Mouse (Mus musculus) hindbrain, embryonic 15.5 days (tissue): ENCODE results near the gene Chd9. TPM values are rescaled to one million over a fixed set of nuclear protein-coding genes. Genes with fewer than 3 reads are reported as not detected.

Experiments
- ATAC-seq: fragments of 200-750 bp; cut with Nextera tagmentation; 2 replicates; pipeline ENCODE4 v1.8.0; 2017; ENCODE audit warnings: low read depth, moderate number of reproducible peaks, moderate TSS enrichment; ENCODE audit not compliant: low FRiP score
- H3K27ac ChIP-seq: fragments of 300-500 bp; sonication (generic); replicated peaks from 2 replicates; pipeline ENCODE4 v1.5.1; 2015; ENCODE audit warnings: mild to moderate bottlenecking, inconsistent platforms
- H3K27me3 ChIP-seq: fragments of 300-500 bp; sonication (generic); 2 replicates; pipeline ENCODE4 v1.6.1; 2015; ENCODE audit warnings: control low read depth, inconsistent platforms
- H3K36me3 ChIP-seq: fragments of 300-500 bp; sonication (generic); 2 replicates; pipeline ENCODE4 v1.6.1; 2015; ENCODE audit warnings: control low read depth, inconsistent platforms
- H3K4me1 ChIP-seq: fragments of 300-500 bp; sonication (generic); replicated peaks from 2 replicates; pipeline ENCODE4 v1.6.1; 2015; ENCODE audit warnings: control low read depth, inconsistent platforms
- H3K4me2 ChIP-seq: fragments of 300-500 bp; sonication (generic); 2 replicates; pipeline ENCODE4 v1.6.1; 2015; ENCODE audit warnings: moderate library complexity, mild to moderate bottlenecking, inconsistent platforms
- H3K4me3 ChIP-seq: fragments of 300-500 bp; sonication (generic); 2 replicates; pipeline ENCODE4 v1.5.1; 2015; ENCODE audit warnings: mild to moderate bottlenecking, inconsistent platforms
- H3K9ac ChIP-seq: fragments of 300-500 bp; sonication (generic); 2 replicates; pipeline ENCODE4 v1.6.1; 2015; ENCODE audit warnings: inconsistent platforms
- H3K9me3 ChIP-seq: fragments of 300-500 bp; sonication (generic); 2 replicates; pipeline ENCODE4 v1.6.1; 2016; ENCODE audit warnings: control low read depth, inconsistent platforms
- WGBS: fragments of 180-500 bp; shearing (Covaris S2); methylation state at CpG from one replicate; pipeline ENCODE4 v1.1.7; 2015; 5-methylcytosine and 5-hydroxymethylcytosine counted together
- polyA plus RNA-seq: library from polyadenylated mRNA; unstranded; fragments of >200 nt; fragmentation: Nextera tagmentation; extraction: Ambion mirVana; gene quantifications from 2 replicates; pipeline ENCODE4 v1.2.1, GENCODE M21; 2015

Chd9 gene
- polyA plus RNA-seq, 1 experiment from 2014 or later, result 100 TPM

DNA sequence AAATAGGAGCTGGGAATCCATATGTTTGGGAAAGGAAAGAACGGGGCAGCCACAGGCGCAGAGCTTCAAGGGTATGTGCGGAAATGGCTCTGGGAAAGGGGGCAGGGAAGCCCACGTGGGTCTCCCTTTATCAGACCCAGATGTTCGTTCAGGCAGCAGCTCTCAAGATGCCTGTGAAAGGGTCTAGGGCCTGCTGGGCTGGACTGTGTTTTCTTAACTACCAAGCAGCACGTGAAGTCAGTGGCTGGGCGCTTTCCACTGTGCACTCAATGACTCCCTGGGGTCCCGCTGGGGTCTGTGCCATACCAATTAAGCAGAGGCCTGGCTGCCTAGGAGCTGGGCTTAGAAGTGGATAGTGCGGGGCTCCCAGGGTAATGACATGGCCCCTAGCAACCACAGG, 33.9 kb downstream of the Chd9 start:
- Histone ChIP-seq H3K4me1 (peaks cover 18% of the 10 kb centered on the region), H3K9me3 (no peaks in the 10 kb centered on the region), H3K36me3 (no peaks in the 10 kb centered on the region), H3K4me2 (peak overlapping the region; percentile 9), H3K27ac (peak overlapping the region; percentile 70), H3K9ac (no peak overlapping the region), H3K27me3 (no peaks in the 10 kb centered on the region), H3K4me3 (no peak overlapping the region)
- 6% methylated on average over 9 of the region's 9 CpGs for WGBS
- ATAC-seq, result peak; percentile 92

DNA sequence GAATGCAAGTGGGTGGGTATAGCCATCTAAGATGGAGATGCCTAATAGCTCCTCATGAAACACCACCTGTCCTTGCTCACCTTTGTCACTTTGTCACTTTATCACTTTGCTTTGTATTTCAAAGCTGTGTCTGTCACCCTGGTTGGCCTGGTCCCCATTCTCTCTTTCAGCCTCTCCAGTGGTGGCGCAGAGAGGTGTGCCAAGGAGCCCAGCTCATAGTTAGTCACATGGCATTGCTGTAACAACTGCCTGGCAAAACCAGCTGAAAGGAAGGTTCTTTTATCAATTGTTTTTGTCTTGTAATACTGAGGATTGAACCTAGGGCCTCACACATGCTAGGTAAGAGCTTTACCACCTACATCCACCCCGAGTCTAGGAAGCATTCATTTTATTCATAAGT, 38.9 kb downstream of the Chd9 start:
- H3K27me3 ChIP-seq, result no peaks in the 10 kb centered on the region
- no peak overlapping the region for H3K27ac ChIP-seq
- no peak overlapping the region for H3K9ac ChIP-seq
- H3K36me3 ChIP-seq, result no peaks in the 10 kb centered on the region
- H3K4me2 ChIP-seq, result no peak overlapping the region
- 96% methylated on average over 2 of the region's 2 CpGs for WGBS
- peaks cover 51% of the 10 kb centered on the region for H3K4me1 ChIP-seq
- no peak for ATAC-seq
- no peak overlapping the region for H3K4me3 ChIP-seq
- no peaks in the 10 kb centered on the region for H3K9me3 ChIP-seq

DNA sequence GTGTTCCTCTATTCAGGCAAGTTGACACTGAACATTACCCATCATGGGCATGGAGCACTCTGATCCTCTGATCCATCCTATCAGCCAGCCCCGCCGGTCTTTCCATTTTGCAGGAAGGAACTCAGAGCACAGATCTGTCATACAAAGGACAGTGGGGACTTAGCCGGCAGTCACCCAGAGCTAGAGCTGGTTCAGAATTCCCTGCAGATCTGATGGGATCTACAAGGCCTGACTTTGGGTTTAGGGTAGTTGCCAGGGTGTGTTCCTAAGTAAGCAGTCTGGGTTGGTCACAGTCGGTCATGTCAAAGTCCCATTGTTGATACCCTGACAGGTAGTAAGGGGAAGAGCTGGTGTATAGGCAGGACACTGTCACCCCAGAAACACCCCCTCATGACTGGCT, 39.8 kb downstream of the Chd9 start:
- Histone ChIP-seq H3K27me3 (no peaks in the 10 kb centered on the region), H3K4me3 (no peak overlapping the region), H3K4me2 (no peak overlapping the region), H3K4me1 (peaks cover 43% of the 10 kb centered on the region), H3K36me3 (no peaks in the 10 kb centered on the region), H3K9ac (no peak overlapping the region), H3K27ac (no peak overlapping the region), H3K9me3 (no peaks in the 10 kb centered on the region)
- 79% methylated on average over 4 of the region's 4 CpGs for WGBS
- ATAC-seq, result no peak

DNA sequence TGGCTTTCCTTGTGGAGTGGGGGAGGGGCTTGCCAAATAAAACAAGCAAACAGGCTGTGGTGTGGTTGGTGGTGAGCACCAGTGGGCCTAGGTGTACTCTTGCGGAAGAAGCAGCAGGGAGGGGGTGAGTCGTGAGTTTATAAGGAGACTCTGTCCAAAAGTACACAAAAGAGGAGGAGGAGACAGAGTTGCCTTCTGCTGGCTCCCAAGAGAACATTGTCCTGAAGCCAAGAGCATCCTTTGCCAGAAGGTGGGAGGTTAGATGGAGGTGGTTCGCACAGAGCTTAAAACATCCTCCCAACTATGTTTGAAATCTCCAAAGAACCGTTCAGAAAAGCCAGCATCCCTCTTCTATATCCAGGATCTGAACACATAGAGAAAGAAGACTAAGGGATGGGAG, 40.2 kb downstream of the Chd9 start:
- 69% methylated on average over 4 of the region's 4 CpGs for WGBS
- peaks cover 43% of the 10 kb centered on the region for H3K4me1 ChIP-seq

GRCm38 (mm10) chr8:90869071-90869919, 41.1 kb downstream of the Chd9 start:
- Histone ChIP-seq H3K9ac (no peak overlapping the region), H3K4me1 (peaks cover 43% of the 10 kb centered on the region), H3K27ac (peak overlapping the region; percentile 86), H3K27me3 (no peaks in the 10 kb centered on the region), H3K4me3 (peak overlapping the region; percentile 18; the same call in 1 of the 2 replicates), H3K4me2 (peak overlapping the region; percentile 51), H3K9me3 (no peaks in the 10 kb centered on the region), H3K36me3 (no peaks in the 10 kb centered on the region)
- ATAC-seq, result peak; percentile 81
- 24% methylated on average over 18 of the region's 18 CpGs for WGBS

More for the DNA sequence above, 40.2 kb downstream of the Chd9 start:
- H3K27me3 ChIP-seq, result no peaks in the 10 kb centered on the region
- ATAC-seq, result no peak
- H3K4me3 ChIP-seq, result no peak overlapping the region
- H3K9ac ChIP-seq, result no peak overlapping the region
- no peaks in the 10 kb centered on the region for H3K9me3 ChIP-seq
- no peak overlapping the region for H3K4me2 ChIP-seq
- no peaks in the 10 kb centered on the region for H3K36me3 ChIP-seq
- H3K27ac ChIP-seq, result peak overlapping the region; percentile 86

GRCm38 (mm10) chr8:90869920-90870777, 42.0 kb downstream of the Chd9 start:
- peaks cover 43% of the 10 kb centered on the region for H3K4me1 ChIP-seq
- 2% methylated on average over 21 of the region's 22 CpGs for WGBS
- H3K9ac ChIP-seq, result no peak overlapping the region
- H3K27me3 ChIP-seq, result no peaks in the 10 kb centered on the region
- peak overlapping the region; percentile 51 for H3K4me2 ChIP-seq
- peak overlapping the region; percentile 86 for H3K27ac ChIP-seq
- ATAC-seq, result peak; percentile 84
- H3K9me3 ChIP-seq, result no peaks in the 10 kb centered on the region
- peak overlapping the region; percentile 18 for H3K4me3 ChIP-seq
- H3K36me3 ChIP-seq, result no peaks in the 10 kb centered on the region

DNA sequence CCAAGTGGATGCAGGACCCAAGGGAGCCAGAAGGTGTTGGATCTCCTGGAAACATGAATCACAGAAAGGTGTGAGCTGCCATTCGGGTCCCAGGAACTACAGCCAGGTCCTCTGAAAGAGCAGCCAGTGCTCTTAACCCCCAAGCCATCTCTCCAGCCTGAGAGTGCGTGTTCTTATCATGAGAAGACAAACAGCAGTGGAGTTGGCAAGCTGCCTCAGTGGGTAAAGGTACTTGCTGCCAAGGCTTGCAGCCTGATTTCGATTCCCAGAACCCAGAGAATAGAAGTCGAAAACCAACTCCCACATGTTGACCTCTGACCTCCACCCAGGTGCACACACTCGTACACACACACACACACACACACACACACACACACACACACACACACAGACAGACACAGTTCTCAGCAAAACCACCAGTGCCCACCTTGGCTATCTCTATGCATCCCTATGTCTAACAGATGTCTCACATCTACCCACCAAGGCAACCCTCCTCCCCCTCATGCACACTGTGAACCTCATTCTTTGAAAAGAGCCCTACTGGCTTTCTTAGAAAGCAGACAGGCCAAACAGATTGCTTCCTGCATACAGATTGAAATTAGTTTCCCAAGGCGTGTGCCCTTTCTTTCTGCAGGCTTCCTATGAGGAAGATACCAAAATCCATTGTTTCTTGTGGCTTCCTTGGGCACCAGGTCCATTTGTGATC, 43.4 kb downstream of the Chd9 start:
- no peaks in the 10 kb centered on the region for H3K27me3 ChIP-seq
- no peaks in the 10 kb centered on the region for H3K9me3 ChIP-seq
- no peak overlapping the region for H3K4me2 ChIP-seq
- no peak overlapping the region for H3K4me3 ChIP-seq
- ATAC-seq, result no peak
- H3K36me3 ChIP-seq, result no peaks in the 10 kb centered on the region
- H3K9ac ChIP-seq, result no peak overlapping the region
- peak overlapping the region; percentile 86 for H3K27ac ChIP-seq
- H3K4me1 ChIP-seq, result peaks cover 54% of the 10 kb centered on the region
- 47% methylated on average over 6 of the region's 6 CpGs for WGBS

DNA sequence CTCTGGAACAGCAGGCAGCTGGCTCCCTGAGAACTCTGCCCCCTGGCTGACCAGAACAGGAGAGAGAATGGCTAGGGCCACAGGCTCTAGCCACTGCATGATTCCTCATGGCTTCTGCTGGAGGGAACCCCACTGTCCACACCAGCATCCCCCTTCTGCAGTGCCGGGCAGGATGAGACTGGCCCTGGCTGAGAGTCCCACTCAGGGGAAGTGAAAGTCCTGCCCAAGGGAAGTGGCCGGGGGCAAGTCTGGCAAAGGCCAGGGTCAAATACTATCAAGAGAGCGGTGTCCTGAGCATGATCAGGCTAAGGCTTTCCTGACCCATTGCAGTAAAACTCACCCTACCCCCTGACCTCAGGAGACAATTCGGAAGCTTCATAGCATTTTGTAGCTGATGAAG, 44.9 kb downstream of the Chd9 start:
- peaks cover 62% of the 10 kb centered on the region for H3K4me1 ChIP-seq
- H3K4me2 ChIP-seq, result no peak overlapping the region
- H3K36me3 ChIP-seq, result no peaks in the 10 kb centered on the region
- H3K27ac ChIP-seq, result no peak overlapping the region
- H3K27me3 ChIP-seq, result no peaks in the 10 kb centered on the region
- 82% methylated on average over 4 of the region's 4 CpGs for WGBS
- no peak for ATAC-seq
- no peak overlapping the region for H3K9ac ChIP-seq
- no peak overlapping the region for H3K4me3 ChIP-seq
- H3K9me3 ChIP-seq, result no peaks in the 10 kb centered on the region

DNA sequence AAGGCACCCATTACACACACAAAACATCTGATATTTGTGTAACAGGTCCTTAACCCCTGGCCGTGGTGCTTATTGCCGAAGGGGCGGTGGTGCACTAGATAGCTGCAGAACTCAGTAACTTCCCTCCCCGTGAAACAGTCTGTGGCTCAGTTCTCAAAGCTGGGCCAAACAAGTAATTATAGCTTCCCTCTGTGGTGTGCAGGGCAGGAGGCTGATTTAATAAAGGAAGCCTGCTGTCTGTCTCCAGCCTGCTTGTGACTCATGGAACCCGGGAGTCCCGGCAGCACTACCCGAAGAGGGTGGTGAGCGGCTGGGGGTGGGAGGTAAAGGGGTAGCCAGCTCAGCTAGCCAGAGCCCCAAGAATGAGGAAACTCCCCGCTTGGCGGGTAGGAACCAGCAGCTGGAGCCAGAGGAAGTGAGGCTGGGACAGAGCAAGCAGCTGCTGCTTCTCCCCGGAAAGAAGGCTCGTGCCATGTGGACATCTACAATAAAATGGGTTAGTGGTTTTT, 48.1 kb downstream of the Chd9 start:
- Histone ChIP-seq H3K27me3 (no peaks in the 10 kb centered on the region), H3K9ac (peak overlapping the region; percentile 51), H3K4me2 (peak overlapping the region; percentile 81), H3K9me3 (no peaks in the 10 kb centered on the region), H3K4me1 (peaks cover 32% of the 10 kb centered on the region), H3K27ac (peak overlapping the region; percentile 86), H3K4me3 (peak overlapping the region; percentile 40; the same call in 1 of the 2 replicates), H3K36me3 (no peaks in the 10 kb centered on the region)
- WGBS, result 1% methylated on average over 12 of the region's 12 CpGs
- peak; percentile 71 for ATAC-seq

- Histone ChIP-seq H3K4me3 (peak overlapping the region; percentile 40), H3K36me3 (no peaks in the 10 kb centered on the region), H3K27me3 (no peaks in the 10 kb centered on the region), H3K27ac (peak overlapping the region; percentile 86), H3K9ac (peak overlapping the region; percentile 51), H3K9me3 (no peaks in the 10 kb centered on the region), H3K4me2 (peak overlapping the region; percentile 81), H3K4me1 (peaks cover 26% of the 10 kb centered on the region)
- ATAC-seq, result peak; percentile 55
- under 1% methylated on average over 24 of the region's 24 CpGs for WGBS
Observed at GRCm38 (mm10) chr8:90876722-90877429, 48.7 kb downstream of the Chd9 start.

- Histone ChIP-seq H3K9me3 (no peaks in the 10 kb centered on the region), H3K9ac (peak overlapping the region; percentile 51), H3K27me3 (no peaks in the 10 kb centered on the region), H3K27ac (peak overlapping the region; percentile 86), H3K36me3 (no peaks in the 10 kb centered on the region), H3K4me1 (peaks cover 25% of the 10 kb centered on the region), H3K4me2 (peak overlapping the region; percentile 81), H3K4me3 (peak overlapping the region; percentile 40)
- 2% methylated on average over 11 of the region's 11 CpGs for WGBS
- ATAC-seq, result peak; percentile 74
Observed at GRCm38 (mm10) chr8:90877430-90877975, 49.4 kb downstream of the Chd9 start.
